Mouse (Mus musculus): Measurements from ENCODE around the gene Wdr86. TPM values are rescaled to one million over a fixed set of nuclear protein-coding genes. Genes with fewer than 3 reads are reported as not detected.

Wdr86 gene
- total and polyA plus RNA-seq, 2 experiments from 2014 or later = 6.7 to 16.5 TPM

- 1% methylated on average over 49 of the region's 53 CpGs for WGBS
- Histone ChIP-seq H3K4me2 (ENCODE audit: low read depth, low read length, poor library complexity, severe bottlenecking) (peak within 1 kb of the TSS; percentile 53), H3K4me1 (ENCODE audit: insufficient read depth, low read length) (no peaks in the 10 kb centered on the region), H3K4me3 (ENCODE audit: low read depth, low read length) (peak within 1 kb of the TSS; percentile 69), H3K9me3 (ENCODE audit: low read length) (no peaks in the 10 kb centered on the region), H3K27ac (ENCODE audit: low read depth, low read length) (peak within 1 kb of the TSS; percentile 89), H3K27me3 (ENCODE audit: insufficient read depth, low read length) (no peaks in the 10 kb centered on the region), H3K9ac (replicated peaks; ENCODE audit: low read length, poor library complexity, severe bottlenecking) (peak within 1 kb of the TSS; percentile 77), H3K36me3 (ENCODE audit: insufficient read depth, low read length) (peaks cover 8% of the 10 kb centered on the region; the same call in 1 of the 2 replicates)
- DNase-seq (ENCODE audit: low spot score) = peak; percentile 99
- ATAC-seq (ENCODE audit: low FRiP score) = peak; percentile 97
- TF ChIP-seq CTCF (IDR thresholded peaks at IDR 0.05) = peak; percentile 77
These were observed 45.0 kb downstream of the Wdr86 start, which contains the start of gene Nub1 for GRCm38 (mm10) chr5:24685366-24686093. Gene Nub1, plus strand, starts transcription at chr5:24685532.

- H3K9ac ChIP-seq (replicated peaks; ENCODE audit: low read length, poor library complexity, severe bottlenecking) = peak overlapping the region; percentile 53
- no peak for TF ChIP-seq CTCF (IDR thresholded peaks at IDR 0.05)
- WGBS = 16% methylated on average over 16 of the region's 16 CpGs
- peak; percentile 53 for DNase-seq (ENCODE audit: low spot score)
- H3K9me3 ChIP-seq (ENCODE audit: low read length) = no peaks in the 10 kb centered on the region
- H3K4me3 ChIP-seq (ENCODE audit: low read depth, low read length) = peak overlapping the region; percentile 69
- no peaks in the 10 kb centered on the region for H3K4me1 ChIP-seq (ENCODE audit: insufficient read depth, low read length)
- H3K36me3 ChIP-seq (ENCODE audit: insufficient read depth, low read length) = peaks cover 2% of the 10 kb centered on the region; the same call in 1 of the 2 replicates
- H3K27me3 ChIP-seq (ENCODE audit: insufficient read depth, low read length) = no peaks in the 10 kb centered on the region
- peak overlapping the region; percentile 89 for H3K27ac ChIP-seq (ENCODE audit: low read depth, low read length)
- peak; percentile 44 for ATAC-seq (ENCODE audit: low FRiP score)
- H3K4me2 ChIP-seq (ENCODE audit: low read depth, low read length, poor library complexity, severe bottlenecking) = peak overlapping the region; percentile 46
These were observed 45.8 kb downstream of the Wdr86 start for GRCm38 (mm10) chr5:24684578-24685365.

GRCm38 (mm10) chr5:24681436-24681835 lies 49.1 kb downstream of the Wdr86 start:
- Histone ChIP-seq H3K4me1 (ENCODE audit: insufficient read depth, low read length) (no peaks in the 10 kb centered on the region), H3K4me3 (ENCODE audit: low read depth, low read length) (no peak overlapping the region), H3K36me3 (ENCODE audit: insufficient read depth, low read length) (no peaks in the 10 kb centered on the region), H3K4me2 (ENCODE audit: low read depth, low read length, poor library complexity, severe bottlenecking) (no peak overlapping the region), H3K9ac (replicated peaks; ENCODE audit: low read length, poor library complexity, severe bottlenecking) (no peak overlapping the region), H3K27me3 (ENCODE audit: insufficient read depth, low read length) (no peaks in the 10 kb centered on the region), H3K27ac (ENCODE audit: low read depth, low read length) (no peak overlapping the region), H3K9me3 (ENCODE audit: low read length) (no peaks in the 10 kb centered on the region)
- DNase-seq (ENCODE audit: low spot score) = no peak
- 48% methylated on average over 1 of the region's 1 CpGs for WGBS
- TF ChIP-seq CTCF (IDR thresholded peaks at IDR 0.05) = no peak
- no peak for ATAC-seq (ENCODE audit: low FRiP score)

- WGBS = 26% methylated on average over 4 of the region's 4 CpGs
- DNase-seq (ENCODE audit: low spot score) (peak; percentile 79), ATAC-seq (ENCODE audit: low FRiP score) (peak; percentile 56; the same call in 1 of the 2 replicates)
- Histone ChIP-seq H3K27me3 (ENCODE audit: insufficient read depth, low read length) (no peaks in the 10 kb centered on the region), H3K4me3 (ENCODE audit: low read depth, low read length) (no peak overlapping the region), H3K9ac (replicated peaks; ENCODE audit: low read length, poor library complexity, severe bottlenecking) (no peak overlapping the region), H3K9me3 (ENCODE audit: low read length) (no peaks in the 10 kb centered on the region), H3K4me1 (ENCODE audit: insufficient read depth, low read length) (no peaks in the 10 kb centered on the region), H3K4me2 (ENCODE audit: low read depth, low read length, poor library complexity, severe bottlenecking) (no peak overlapping the region), H3K36me3 (ENCODE audit: insufficient read depth, low read length) (no peaks in the 10 kb centered on the region), H3K27ac (ENCODE audit: low read depth, low read length) (no peak overlapping the region)
- TF ChIP-seq CTCF (IDR thresholded peaks at IDR 0.05) = peak; percentile 92
These were observed 56.3 kb downstream of the Wdr86 start for GRCm38 (mm10) chr5:24674238-24674637.

Other genes starting within 250 kb of the Wdr86 start
- 0.33 TPM in 1 of 2 replicates, not detected in the other for gene Gbx1, start 203.5 kb downstream of the Wdr86 start, total RNA-seq (2014; rRNA removed)
- 0.09 and 0.12 TPM in 2 replicates for gene Gbx1, start 203.5 kb downstream of the Wdr86 start, polyA plus RNA-seq (2015; fragmentation: Nextera tagmentation; extraction: Ambion mirVana)
- 1.2 TPM in 1 of 2 replicates, not detected in the other for gene Asb10, start 189.7 kb downstream of the Wdr86 start, total RNA-seq (2014; rRNA removed)
- 0.31 and 0.39 TPM in 2 replicates for gene Asb10, start 189.7 kb downstream of the Wdr86 start, polyA plus RNA-seq (2015; fragmentation: Nextera tagmentation; extraction: Ambion mirVana)
- gene 4931409K22Rik, start 173.9 kb downstream of the Wdr86 start, total RNA-seq (2014; rRNA removed) = not detected in 2 replicates
- not detected in 2 replicates for gene 4931409K22Rik, start 173.9 kb downstream of the Wdr86 start, polyA plus RNA-seq (2015; fragmentation: Nextera tagmentation; extraction: Ambion mirVana)
- gene Abcf2, start 153.3 kb downstream of the Wdr86 start, total RNA-seq (2014; rRNA removed) = 55.9 and 57.0 TPM in 2 replicates
- gene Abcf2, start 153.3 kb downstream of the Wdr86 start, polyA plus RNA-seq (2015; fragmentation: Nextera tagmentation; extraction: Ambion mirVana) = 58.2 and 62.3 TPM in 2 replicates
- gene Chpf2, start 144.0 kb downstream of the Wdr86 start, total RNA-seq (2014; rRNA removed) = 31.3 and 32.8 TPM in 2 replicates
- gene Chpf2, start 144.0 kb downstream of the Wdr86 start, polyA plus RNA-seq (2015; fragmentation: Nextera tagmentation; extraction: Ambion mirVana) = 25.5 and 26.3 TPM in 2 replicates
- 279 and 347 TPM in 2 replicates for gene Smarcd3, start 106.3 kb downstream of the Wdr86 start, total RNA-seq (2014; rRNA removed)
- 187 and 189 TPM in 2 replicates for gene Smarcd3, start 106.3 kb downstream of the Wdr86 start, polyA plus RNA-seq (2015; fragmentation: Nextera tagmentation; extraction: Ambion mirVana)
- 44.9 and 45.3 TPM in 2 replicates for gene Nub1, start 45.2 kb downstream of the Wdr86 start, total RNA-seq (2014; rRNA removed)
- gene Nub1, start 45.2 kb downstream of the Wdr86 start, polyA plus RNA-seq (2015; fragmentation: Nextera tagmentation; extraction: Ambion mirVana) = 45.1 and 45.9 TPM in 2 replicates
- not detected in 2 replicates for gene Crygn, start 27.3 kb upstream of the Wdr86 start, total RNA-seq (2014; rRNA removed)
- 2.1 and 5.0 TPM in 2 replicates for gene Crygn, start 27.3 kb upstream of the Wdr86 start, polyA plus RNA-seq (2015; fragmentation: Nextera tagmentation; extraction: Ambion mirVana)
- gene Rheb, start 111.9 kb upstream of the Wdr86 start, total RNA-seq (2014; rRNA removed) = 96.0 and 102 TPM in 2 replicates
- gene Rheb, start 111.9 kb upstream of the Wdr86 start, polyA plus RNA-seq (2015; fragmentation: Nextera tagmentation; extraction: Ambion mirVana) = 287 and 291 TPM in 2 replicates

Data from midbrain, postnatal 0 days (tissue).